8 mouse cellular contexts compared by ENCODE assay signal in genomic region chr6:83775638-83776293, GRCm38 (mm10). TPM values are rescaled to one million over a fixed set of nuclear protein-coding genes. Genes with fewer than 3 reads are reported as not detected.
DNase-seq lines count a peak whose midpoint lies in the region; ATAC-seq and TF ChIP-seq lines count a peak whose summit lies in the region.

Gene Tex261, minus strand, starts transcription at chr6:83775813.

- peak within 1 kb of the TSS; percentile 87 for H3K9ac ChIP-seq in hindbrain, postnatal 0 days (replicated peaks; ENCODE audit: low read length)

- no peaks in the 10 kb centered on the region for H3K27me3 ChIP-seq in hindbrain, postnatal 0 days (ENCODE audit: insufficient read depth, low read length)

- H3K4me2 ChIP-seq in hindbrain, postnatal 0 days (ENCODE audit: low read depth, low read length), result peak within 1 kb of the TSS; percentile 67

- H3K4me3 ChIP-seq in gastrocnemius, adult 2 months, result peak within 1 kb of the TSS; percentile 100
- H3K4me3 ChIP-seq in hindbrain, postnatal 0 days (ENCODE audit: low read length), result peak within 1 kb of the TSS; percentile 92
- peak within 1 kb of the TSS; percentile 97 for H3K4me3 ChIP-seq in left cerebral cortex, adult 2 months

- WGBS in hindbrain, postnatal 0 days, result under 1% methylated on average over 45 of the region's 45 CpGs

- peak; percentile 79 for ATAC-seq in common myeloid progenitor, adult 5-6 weeks (replicated peaks; ENCODE audit: low read depth, poor library complexity, severe bottlenecking)
- peak; percentile 98 for ATAC-seq in hindbrain, postnatal 0 days
- ATAC-seq in megakaryocyte, adult 5-6 weeks (ENCODE audit: poor library complexity, severe bottlenecking), result peak; percentile 81

- peaks cover 12% of the 10 kb centered on the region; the same call in 1 of the 2 replicates for H3K4me1 ChIP-seq in hindbrain, postnatal 0 days (ENCODE audit: insufficient read depth, low read length)

- intact Hi-C loops in gastrocnemius, adult 2 months (cut with DNase I), result no loop called here
- intact Hi-C loops in left cerebral cortex, adult 2 months (cut with DNase I), result loop anchor here (5.0 to 10.0 kb wide), 2 partner anchors 137 to 451 kb away; partner anchors contain the start of genes Mob1a and Mthfd2

- no peaks in the 10 kb centered on the region for H3K9me3 ChIP-seq in hindbrain, postnatal 0 days (ENCODE audit: low read length)

- TF ChIP-seq CTCF in gastrocnemius, adult 2 months (IDR thresholded peaks at IDR 0.05), result peak; percentile 66
- TF ChIP-seq CTCF in hindbrain, postnatal 0 days (IDR thresholded peaks at IDR 0.05; ENCODE audit: low read depth), result peak; percentile 84
- peak; percentile 70 for TF ChIP-seq CTCF in left cerebral cortex, adult 2 months (IDR thresholded peaks at IDR 0.05)

- peak; percentile 95 for DNase-seq in ZHBTc4 (ENCODE audit: low read depth, low spot score)
- peak; percentile 96 for DNase-seq in gastrocnemius, adult 2 months
- DNase-seq in hindbrain, postnatal 0 days (ENCODE audit: low spot score), result peak; percentile 95
- peak; percentile 92 for DNase-seq in left cerebral cortex, adult 2 months (ENCODE audit: extremely low spot score in 1 of 2, low spot score in 2 of 2)
- peak; percentile 84 to 91 for DNase-seq in right cerebral cortex, adult 2 months (ENCODE audit: low spot score in 2 of 2)
- DNase-seq in urinary bladder, postnatal 14 days (ENCODE audit: low spot score), result peak; percentile 91

- H3K36me3 ChIP-seq in hindbrain, postnatal 0 days (ENCODE audit: insufficient read depth, low read length), result peaks cover 11% of the 10 kb centered on the region; the same call in 1 of the 2 replicates

- peak within 1 kb of the TSS; percentile 95 for H3K27ac ChIP-seq in gastrocnemius, adult 2 months
- H3K27ac ChIP-seq in hindbrain, postnatal 0 days, result peak within 1 kb of the TSS; percentile 84
- H3K27ac ChIP-seq in left cerebral cortex, adult 2 months, result peak within 1 kb of the TSS; percentile 90

RNA-seq across cellular contexts. Expression of gene Tex261, which starts in this region (rescaled TPM):
- total RNA-seq in common myeloid progenitor, adult 5-6 weeks (2017), result 30.9 and 37.2 TPM in 2 replicates
- total RNA-seq in gastrocnemius, adult 2 months (2021), result 10 to 100 TPM; 42.0 to 47.9 TPM
- 44.5 and 56.6 TPM in 2 replicates for total RNA-seq in hindbrain, postnatal 0 days (2014; rRNA removed)
- polyA plus RNA-seq in hindbrain, postnatal 0 days (2015; fragmentation: Nextera tagmentation; extraction: Ambion mirVana), result 78.3 and 81.1 TPM in 2 replicates
- 10 to 100 TPM; 49.1 to 53.9 TPM for total RNA-seq in left cerebral cortex, adult 2 months (2021)
- total RNA-seq in megakaryocyte, adult 5-6 weeks (2015), result 58.9 and 59.1 TPM in 2 replicates
- 38.2 and 44.0 TPM in 2 replicates for total RNA-seq in megakaryocyte, adult 5-6 weeks (2017)

Comparison
In these comparisons a context has a peak if more than half of its experiments do, and no peak if none do; other contexts are left out.
1. Peak in every context shown above with its lines: DNase-seq, ATAC-seq, H3K4me3 ChIP-seq and H3K27ac ChIP-seq.